Mouse (Mus musculus) left cerebral cortex, adult 2 months (tissue): ENCODE measurements around the gene Dnah11. TPM values are rescaled to one million over a fixed set of nuclear protein-coding genes. Genes with fewer than 3 reads are reported as not detected.

ENCODE experiments used
- DNase-seq, 2 experiments: peaks; one replicate each; pipeline ENCODE4 v3.0.0; 2021 to 2022; ENCODE audit warnings: low spot score in 2 of 2, mixed read lengths in 1 of 2; ENCODE audit errors: extremely low spot score in 1 of 2
- H3K27ac ChIP-seq: fragments of 200-600 bp; 2 replicates; pipeline ENCODE4 v1.8.1; 2022
- H3K4me3 ChIP-seq: fragments of 200-600 bp; 2 replicates; pipeline ENCODE4 v1.8.1; 2022
- CTCF ChIP-seq: fragments of 200-600 bp; IDR thresholded peaks from 2 replicates; pipeline ENCODE4 v1.8.1; 2022; ENCODE audit warnings: antibody characterized with exemption, mild to moderate bottlenecking, moderate library complexity
- intact Hi-C: fragments of 180-260 bp; cut with DNase I; formaldehyde crosslinking; loops from one replicate; pipeline ENCODE4 v1.15.1; 2025
- total RNA-seq, 2 experiments: library from RNA; stranded (reverse); gene quantifications; 2 replicates each; pipeline ENCODE4 v1.2.3; 2021

The Dnah11 gene
- total RNA-seq, 2 experiments from 2014 or later, result 0.79 to 0.84 TPM

- no peak for DNase-seq
- intact Hi-C loops, result no loop called here
- no peak for TF ChIP-seq CTCF
- H3K27ac ChIP-seq, result no peak overlapping the region
- no peak overlapping the region for H3K4me3 ChIP-seq
Measured at GRCm38 (mm10) chr12:118156986-118157385, 41.9 kb downstream of the Dnah11 start.

GRCm38 (mm10) chr12:118147521-118148033 lies 51.3 kb downstream of the Dnah11 start:
- intact Hi-C loops, result no loop called here
- no peak for TF ChIP-seq CTCF
- Histone ChIP-seq H3K27ac (no peak overlapping the region), H3K4me3 (no peak overlapping the region)
- no peak for DNase-seq

- intact Hi-C loops, result no loop called here
Measured at GRCm38 (mm10) chr12:118128116-118128515, 70.7 kb downstream of the Dnah11 start.

GRCm38 (mm10) chr12:118119668-118120067 lies 79.2 kb downstream of the Dnah11 start:
- no peak for DNase-seq
- TF ChIP-seq CTCF, result no peak
- Histone ChIP-seq H3K4me3 (no peak overlapping the region), H3K27ac (no peak overlapping the region)
- intact Hi-C loops, result no loop called here

More at GRCm38 (mm10) chr12:118128116-118128515, 70.7 kb downstream of the Dnah11 start:
- DNase-seq, result no peak
- no peak overlapping the region for H3K27ac ChIP-seq
- H3K4me3 ChIP-seq, result no peak overlapping the region
- TF ChIP-seq CTCF, result no peak

GRCm38 (mm10) chr12:118112599-118112998 lies 86.2 kb downstream of the Dnah11 start:
- TF ChIP-seq CTCF, result no peak; the same call in 1 of the 2 replicates
- H3K27ac ChIP-seq, result no peak overlapping the region
- intact Hi-C loops, result no loop called here
- DNase-seq, result peak in 1 of 2 experiments; percentile 13
- H3K4me3 ChIP-seq, result no peak overlapping the region

GRCm38 (mm10) chr12:118111896-118112295 lies 86.9 kb downstream of the Dnah11 start:
- intact Hi-C loops, result no loop called here
- no peak overlapping the region for H3K27ac ChIP-seq
- no peak overlapping the region for H3K4me3 ChIP-seq
- DNase-seq, result no peak
- no peak for TF ChIP-seq CTCF

- no peak for TF ChIP-seq CTCF
- intact Hi-C loops, result no loop called here
- DNase-seq, result no peak
- H3K27ac ChIP-seq, result no peak overlapping the region
- H3K4me3 ChIP-seq, result no peak overlapping the region
Measured at GRCm38 (mm10) chr12:118107719-118108118, 91.1 kb downstream of the Dnah11 start.

GRCm38 (mm10) chr12:118104520-118104919 lies 94.3 kb downstream of the Dnah11 start:
- Histone ChIP-seq H3K4me3 (no peak overlapping the region), H3K27ac (no peak overlapping the region)
- no peak for TF ChIP-seq CTCF
- intact Hi-C loops, result no loop called here
- no peak for DNase-seq

GRCm38 (mm10) chr12:118099694-118100093 lies 99.1 kb downstream of the Dnah11 start:
- DNase-seq, result no peak
- TF ChIP-seq CTCF, result no peak
- no peak overlapping the region for H3K27ac ChIP-seq

GRCm38 (mm10) chr12:118098257-118098656 lies 100.6 kb downstream of the Dnah11 start:
- no peak overlapping the region for H3K27ac ChIP-seq
- DNase-seq, result no peak

More at GRCm38 (mm10) chr12:118099694-118100093, 99.1 kb downstream of the Dnah11 start:
- intact Hi-C loops, result no loop called here
- no peak overlapping the region for H3K4me3 ChIP-seq

GRCm38 (mm10) chr12:118094946-118095345 lies 103.9 kb downstream of the Dnah11 start:
- TF ChIP-seq CTCF, result no peak
- intact Hi-C loops, result no loop called here
- Histone ChIP-seq H3K27ac (no peak overlapping the region), H3K4me3 (no peak overlapping the region)
- DNase-seq, result no peak

More at GRCm38 (mm10) chr12:118098257-118098656, 100.6 kb downstream of the Dnah11 start:
- intact Hi-C loops, result no loop called here
- no peak overlapping the region for H3K4me3 ChIP-seq
- no peak for TF ChIP-seq CTCF

GRCm38 (mm10) chr12:118085291-118085690 lies 113.6 kb downstream of the Dnah11 start:
- intact Hi-C loops, result no loop called here
- TF ChIP-seq CTCF, result no peak
- H3K27ac ChIP-seq, result no peak overlapping the region
- H3K4me3 ChIP-seq, result no peak overlapping the region
- DNase-seq, result no peak

GRCm38 (mm10) chr12:118084806-118085205 lies 114.0 kb downstream of the Dnah11 start:
- no peak for DNase-seq
- H3K27ac ChIP-seq, result no peak overlapping the region
- no peak for TF ChIP-seq CTCF
- intact Hi-C loops, result no loop called here
- H3K4me3 ChIP-seq, result no peak overlapping the region
